Mouse (Mus musculus) limb, embryonic 11.5 days (tissue): Measurements from ENCODE around the gene Pitpnb. TPM values are rescaled to one million over a fixed set of nuclear protein-coding genes. Genes with fewer than 3 reads are reported as not detected.

Experiments used
- ATAC-seq: fragments of 200-750 bp; cut with Nextera tagmentation; 2 replicates; pipeline ENCODE4 v1.8.0; 2017; ENCODE audit warnings: low read depth; ENCODE audit not compliant: insufficient number of reproducible peaks, low FRiP score, low TSS enrichment
- DNase-seq: peaks from one replicate; pipeline ENCODE4 v3.0.0-alpha.2; 2015; ENCODE audit warnings: low spot score
- H3K27ac ChIP-seq: fragments of 300-500 bp; sonication (generic); replicated peaks from 2 replicates; pipeline ENCODE4 v1.5.1; 2014; ENCODE audit warnings: low read depth, mild to moderate bottlenecking, low read length
- H3K27me3 ChIP-seq: fragments of 300-500 bp; sonication (generic); 2 replicates; pipeline ENCODE4 v1.6.1; 2014; ENCODE audit warnings: mild to moderate bottlenecking, low read length, mixed read lengths; ENCODE audit not compliant: control insufficient read depth, insufficient read depth
- H3K36me3 ChIP-seq: fragments of 300-500 bp; sonication (generic); 2 replicates; pipeline ENCODE4 v1.6.1; 2014; ENCODE audit warnings: mild to moderate bottlenecking, low read length, moderate library complexity, mixed read lengths; ENCODE audit not compliant: control insufficient read depth, insufficient read depth
- H3K4me1 ChIP-seq: fragments of 300-500 bp; sonication (generic); 2 replicates; pipeline ENCODE4 v1.6.1; 2014; ENCODE audit warnings: low read length, mixed read lengths; ENCODE audit not compliant: control insufficient read depth, insufficient read depth
- H3K4me2 ChIP-seq: fragments of 300-500 bp; sonication (generic); 2 replicates; pipeline ENCODE4 v1.6.1; 2014; ENCODE audit warnings: low read depth, mild to moderate bottlenecking, moderate library complexity; ENCODE audit not compliant: severe bottlenecking
- H3K4me3 ChIP-seq: fragments of 300-500 bp; sonication (generic); 2 replicates; pipeline ENCODE4 v1.5.1; 2014; ENCODE audit warnings: low read depth, low read length
- H3K9ac ChIP-seq: fragments of 300-500 bp; sonication (generic); 2 replicates; pipeline ENCODE4 v1.6.1; 2014; ENCODE audit warnings: mild to moderate bottlenecking, low read length
- H3K9me3 ChIP-seq: fragments of 300-500 bp; sonication (generic); 2 replicates; pipeline ENCODE4 v1.6.1; 2016; ENCODE audit warnings: low read length; ENCODE audit not compliant: control insufficient read depth
- WGBS: fragments of 180-500 bp; shearing (Covaris S2); extraction: QIAGEN DNeasy Blood & Tissue Kit; methylation state at CpG from one replicate; pipeline ENCODE4 v1.1.7; 2014; 5-methylcytosine and 5-hydroxymethylcytosine counted together
- polyA plus RNA-seq: library from polyadenylated mRNA; unstranded; fragments of >200 nt; fragmentation: Nextera tagmentation; extraction: Ambion mirVana; gene quantifications from 2 replicates; pipeline ENCODE4 v1.2.1, GENCODE M21; 2014

Pitpnb gene
- polyA plus RNA-seq, 1 experiment from 2014 or later = 131 TPM

DNA sequence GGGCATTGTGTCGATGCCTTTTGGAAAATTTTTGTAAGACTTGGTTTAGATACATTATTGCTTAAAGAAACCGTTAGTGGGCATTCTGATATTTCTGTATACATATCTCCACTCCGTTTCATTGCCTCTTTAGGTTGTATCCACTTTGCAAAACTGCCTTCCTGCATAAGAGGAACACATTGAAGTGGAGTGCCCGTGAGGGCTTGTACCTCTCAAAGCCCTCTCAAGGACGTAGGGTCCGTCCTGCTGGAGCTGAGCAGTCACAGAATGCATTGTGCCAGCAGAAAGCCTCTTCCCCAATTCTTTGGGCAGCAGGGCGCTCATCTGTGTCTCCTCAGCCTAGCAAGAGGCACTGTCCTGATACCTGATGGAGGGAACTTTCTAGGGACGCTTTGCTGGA is 30.5 kb downstream of the Pitpnb start:
- WGBS = 94% methylated on average over 8 of the region's 8 CpGs

DNA sequence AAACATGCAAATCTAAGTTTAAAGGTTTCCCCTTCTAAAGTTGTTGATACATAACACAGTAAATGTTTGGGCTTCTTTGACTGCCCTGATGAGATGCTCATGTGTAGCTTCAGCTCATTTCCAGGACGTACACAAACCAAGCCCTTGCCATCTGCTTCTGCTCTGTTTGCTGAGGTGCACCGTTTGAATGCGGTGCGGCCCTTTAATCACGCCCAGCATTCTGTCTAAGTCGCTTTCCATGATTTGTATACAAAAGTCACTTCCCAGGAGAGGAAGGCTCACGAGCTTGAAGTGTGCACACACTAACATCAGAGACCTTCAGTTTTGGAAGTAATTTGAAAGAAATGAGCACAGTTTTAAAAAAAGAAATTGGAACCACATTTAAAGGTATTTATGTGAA is 31.3 kb downstream of the Pitpnb start:
- H3K9ac ChIP-seq = no peak overlapping the region
- no peak overlapping the region for H3K4me3 ChIP-seq
- peaks cover 12% of the 10 kb centered on the region for H3K36me3 ChIP-seq
- no peak for ATAC-seq
- no peak overlapping the region for H3K4me2 ChIP-seq
- 58% methylated on average over 7 of the region's 7 CpGs for WGBS
- H3K27ac ChIP-seq = no peak overlapping the region
- no peak for DNase-seq
- H3K9me3 ChIP-seq = no peaks in the 10 kb centered on the region
- H3K4me1 ChIP-seq = no peaks in the 10 kb centered on the region
- H3K27me3 ChIP-seq = no peaks in the 10 kb centered on the region

More for the DNA sequence above, 30.5 kb downstream of the Pitpnb start:
- Histone ChIP-seq H3K4me1 (no peaks in the 10 kb centered on the region), H3K4me3 (no peak overlapping the region), H3K36me3 (peaks cover 12% of the 10 kb centered on the region), H3K27ac (no peak overlapping the region), H3K4me2 (no peak overlapping the region), H3K9me3 (no peaks in the 10 kb centered on the region), H3K9ac (no peak overlapping the region), H3K27me3 (no peaks in the 10 kb centered on the region)
- DNase-seq (no peak), ATAC-seq (no peak)

DNA sequence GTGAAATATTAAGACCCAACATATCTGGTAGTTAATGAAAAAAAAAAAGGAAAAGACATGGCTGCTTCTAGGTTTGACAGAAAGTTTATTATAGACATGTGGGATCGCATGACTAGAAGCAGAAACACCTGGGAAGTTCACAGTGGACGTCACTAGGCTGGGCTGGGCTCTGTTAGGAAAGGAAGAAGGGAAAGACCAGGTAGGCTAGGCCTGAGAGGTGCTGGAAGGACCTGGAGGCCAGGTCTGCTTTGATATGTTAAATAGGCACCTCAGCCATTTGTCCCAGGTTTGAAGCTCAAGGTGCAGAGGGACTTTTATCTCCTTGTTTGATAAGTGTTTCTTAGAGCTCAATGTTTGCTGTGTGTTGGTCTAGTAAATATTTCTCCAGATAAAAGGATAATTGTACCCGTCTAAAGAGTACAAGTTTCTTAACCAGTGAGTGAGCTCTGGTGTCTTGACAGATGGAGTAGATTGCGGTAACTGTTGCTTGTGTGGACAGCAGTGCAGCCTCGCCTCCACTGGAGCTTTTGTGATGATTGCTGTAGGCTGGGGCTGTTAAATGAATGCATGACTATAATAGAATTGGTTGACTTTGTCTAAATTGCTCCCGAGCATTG is 33.0 kb downstream of the Pitpnb start:
- no peak overlapping the region for H3K4me3 ChIP-seq
- ATAC-seq (no peak), DNase-seq (no peak)
- H3K4me1 ChIP-seq = no peaks in the 10 kb centered on the region
- H3K27ac ChIP-seq = no peak overlapping the region
- H3K27me3 ChIP-seq = no peaks in the 10 kb centered on the region
- 73% methylated on average over 6 of the region's 6 CpGs for WGBS
- no peaks in the 10 kb centered on the region for H3K9me3 ChIP-seq
- no peak overlapping the region for H3K9ac ChIP-seq
- no peak overlapping the region for H3K4me2 ChIP-seq
- H3K36me3 ChIP-seq = peaks cover 6% of the 10 kb centered on the region; the same call in 1 of the 2 replicates

DNA sequence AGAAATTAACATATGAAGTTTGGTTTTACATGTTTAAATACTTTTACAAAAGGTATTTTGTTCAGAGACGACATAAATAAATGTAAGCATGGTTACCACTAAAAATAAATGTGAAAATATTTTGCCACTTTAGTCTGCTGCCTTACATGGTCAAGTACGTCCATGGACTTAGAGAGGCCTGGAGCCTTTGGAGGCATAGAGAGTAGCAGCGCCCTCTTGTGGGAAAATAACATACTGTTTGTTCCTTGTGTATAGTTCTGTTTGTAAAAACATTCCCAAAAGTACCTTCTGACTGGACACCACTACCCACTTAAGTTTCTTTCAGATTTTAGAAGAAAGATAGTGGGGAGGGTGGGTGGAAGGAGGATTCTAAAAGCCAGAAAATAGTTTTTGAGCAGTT is 34.0 kb downstream of the Pitpnb start:
- Histone ChIP-seq H3K27ac (no peak overlapping the region), H3K27me3 (no peaks in the 10 kb centered on the region), H3K9ac (no peak overlapping the region), H3K4me1 (no peaks in the 10 kb centered on the region), H3K4me3 (no peak overlapping the region), H3K9me3 (no peaks in the 10 kb centered on the region), H3K4me2 (no peak overlapping the region), H3K36me3 (peaks cover 5% of the 10 kb centered on the region; the same call in 1 of the 2 replicates)
- ATAC-seq (no peak), DNase-seq (peak; percentile 47)
- WGBS = 47% methylated on average over 3 of the region's 3 CpGs

DNA sequence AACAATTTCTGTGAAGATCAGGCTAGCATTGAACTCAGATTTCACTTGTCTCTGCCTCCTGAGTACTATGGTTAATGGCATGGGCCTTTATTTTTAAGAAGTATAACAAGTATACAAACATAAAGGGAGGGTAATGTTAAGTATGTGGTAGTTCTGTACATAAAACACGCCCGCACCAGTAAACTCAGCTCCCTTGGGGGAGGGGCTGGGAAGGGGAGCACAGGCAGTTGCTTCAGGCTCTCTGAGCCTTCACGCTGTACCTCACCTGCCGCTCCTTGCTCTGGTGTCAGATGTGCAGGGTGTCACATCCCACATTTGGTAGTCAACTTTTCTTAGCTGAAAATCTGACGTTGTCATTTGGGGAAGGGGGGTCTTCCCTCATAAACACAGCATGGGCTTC is 35.6 kb downstream of the Pitpnb start:
- H3K4me3 ChIP-seq = no peak overlapping the region
- H3K4me2 ChIP-seq = no peak overlapping the region
- H3K4me1 ChIP-seq = no peaks in the 10 kb centered on the region
- WGBS = 79% methylated on average over 5 of the region's 5 CpGs
- H3K27me3 ChIP-seq = no peaks in the 10 kb centered on the region
- ATAC-seq = no peak
- H3K36me3 ChIP-seq = peaks cover 5% of the 10 kb centered on the region; the same call in 1 of the 2 replicates
- no peak for DNase-seq
- H3K9me3 ChIP-seq = no peaks in the 10 kb centered on the region
- H3K27ac ChIP-seq = no peak overlapping the region
- H3K9ac ChIP-seq = no peak overlapping the region

DNA sequence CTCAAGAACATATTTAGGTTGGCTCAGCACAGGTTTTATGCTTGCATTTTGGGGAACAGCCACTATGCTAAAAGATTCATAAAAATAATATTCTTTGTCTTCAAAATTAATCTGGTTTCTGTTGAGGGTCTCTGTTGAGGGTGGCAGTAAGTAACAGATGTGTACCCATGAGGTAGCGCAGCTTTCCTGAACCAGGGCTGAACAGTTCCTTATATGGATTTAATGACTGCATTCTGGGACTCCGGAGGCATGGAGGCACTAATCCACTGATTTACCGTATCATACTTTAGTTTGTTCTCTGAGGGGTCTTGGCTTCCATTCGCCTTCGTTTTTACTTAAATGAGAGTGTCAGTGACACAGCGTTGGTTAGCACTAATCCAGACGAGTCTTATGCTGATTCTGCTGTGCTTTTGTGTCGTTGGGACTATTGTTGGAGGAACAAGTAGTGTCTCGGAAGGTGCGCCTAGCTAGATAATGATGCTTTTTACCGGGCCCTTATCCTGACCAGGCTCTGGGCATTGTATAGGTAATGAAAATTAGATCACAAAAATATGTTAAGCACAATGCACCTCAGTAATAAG is 37.5 kb downstream of the Pitpnb start:
- H3K27ac ChIP-seq = no peak overlapping the region

DNA sequence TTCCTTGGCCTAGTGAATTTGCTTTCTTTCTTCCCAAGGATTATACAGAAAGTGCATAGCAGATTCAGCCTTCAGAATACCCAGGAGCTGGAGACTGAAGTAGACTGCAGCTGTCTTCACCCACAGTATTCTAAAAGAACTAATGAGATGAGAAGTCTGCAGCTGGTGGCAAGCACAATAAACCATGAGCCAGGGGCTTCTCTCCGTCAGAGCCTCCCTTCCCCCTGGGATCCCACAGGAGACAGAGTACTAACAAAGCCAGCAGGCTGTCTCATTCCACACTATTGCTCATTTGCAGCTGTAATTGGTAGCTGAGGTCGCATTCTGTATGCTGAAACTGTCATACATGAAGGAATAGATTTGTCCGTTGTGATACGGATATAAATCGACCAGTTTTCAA is 38.0 kb downstream of the Pitpnb start:
- DNase-seq = no peak
- H3K4me3 ChIP-seq = no peak overlapping the region
- no peak overlapping the region for H3K4me2 ChIP-seq
- no peaks in the 10 kb centered on the region for H3K4me1 ChIP-seq
- peaks cover 16% of the 10 kb centered on the region; the same call in 1 of the 2 replicates for H3K36me3 ChIP-seq
- H3K9ac ChIP-seq = no peak overlapping the region
- H3K27ac ChIP-seq = no peak overlapping the region
- ATAC-seq = no peak
- H3K9me3 ChIP-seq = no peaks in the 10 kb centered on the region
- H3K27me3 ChIP-seq = no peaks in the 10 kb centered on the region
- WGBS = 87% methylated on average over 5 of the region's 5 CpGs

More for the DNA sequence above, 37.5 kb downstream of the Pitpnb start:
- peaks cover 10% of the 10 kb centered on the region; the same call in 1 of the 2 replicates for H3K36me3 ChIP-seq
- H3K27me3 ChIP-seq = no peaks in the 10 kb centered on the region
- ATAC-seq (no peak), DNase-seq (no peak)
- H3K9ac ChIP-seq = no peak overlapping the region
- no peak overlapping the region for H3K4me2 ChIP-seq
- H3K4me1 ChIP-seq = no peaks in the 10 kb centered on the region
- H3K4me3 ChIP-seq = no peak overlapping the region
- H3K9me3 ChIP-seq = no peaks in the 10 kb centered on the region
- 89% methylated on average over 11 of the region's 11 CpGs for WGBS

DNA sequence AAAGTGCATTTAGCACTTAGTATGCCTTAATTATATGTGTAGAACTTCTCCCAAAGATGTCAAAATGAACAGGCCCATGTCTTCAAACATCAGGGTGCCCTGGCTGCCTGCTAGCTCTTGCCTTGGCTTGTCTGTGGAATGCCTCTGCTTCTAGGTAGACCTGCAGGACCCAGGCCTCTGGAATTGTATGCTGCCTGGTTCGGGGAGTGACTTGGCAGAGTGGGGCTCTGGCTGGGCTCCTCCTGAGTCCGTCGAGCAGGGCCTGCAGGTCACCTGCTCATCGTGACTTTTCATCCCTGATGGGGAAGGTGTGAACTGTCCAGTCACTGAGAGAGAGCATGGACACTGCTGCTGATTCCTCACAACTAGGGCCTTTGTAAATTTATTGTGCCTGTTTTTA is 45.1 kb downstream of the Pitpnb start:
- Histone ChIP-seq H3K36me3 (peaks cover 24% of the 10 kb centered on the region), H3K4me1 (0 out of 2 replicates have a peak, but pooled peaks cover 2% of the 10 kb centered on the region), H3K4me3 (no peak overlapping the region), H3K9ac (no peak overlapping the region), H3K4me2 (no peak overlapping the region), H3K9me3 (no peaks in the 10 kb centered on the region), H3K27me3 (no peaks in the 10 kb centered on the region), H3K27ac (no peak overlapping the region)
- ATAC-seq = no peak
- WGBS = 78% methylated on average over 4 of the region's 4 CpGs
- DNase-seq = no peak
